Mouse (Mus musculus): ENCODE measurements around the gene Cdk17. TPM values are rescaled to one million over a fixed set of nuclear protein-coding genes. Genes with fewer than 3 reads are reported as not detected.

Gene Cdk17
- total RNA-seq, 2 experiments from 2014 or later, result 207 to 216 TPM

- DNase-seq (ENCODE audit: extremely low spot score in 1 of 2, low spot score in 2 of 2), result no peak
- H3K4me3 ChIP-seq, result no peak overlapping the region
- intact Hi-C loops (cut with DNase I), result no loop called here
- H3K27ac ChIP-seq, result no peak overlapping the region
- TF ChIP-seq CTCF (IDR thresholded peaks at IDR 0.05), result no peak
Observed at GRCm38 (mm10) chr10:93285489-93285888, 124.8 kb downstream of the Cdk17 start.

- no peak for TF ChIP-seq CTCF (IDR thresholded peaks at IDR 0.05)
- H3K27ac ChIP-seq, result no peak overlapping the region
- intact Hi-C loops (cut with DNase I), result no loop called here
- no peak for DNase-seq (ENCODE audit: extremely low spot score in 1 of 2, low spot score in 2 of 2)
- no peak overlapping the region for H3K4me3 ChIP-seq
Observed at GRCm38 (mm10) chr10:93287551-93288145, 127.0 kb downstream of the Cdk17 start.

GRCm38 (mm10) chr10:93288336-93288735, 127.7 kb downstream of the Cdk17 start:
- TF ChIP-seq CTCF (IDR thresholded peaks at IDR 0.05), result no peak
- peak in 1 of 2 experiments; percentile 60 for DNase-seq (ENCODE audit: extremely low spot score in 1 of 2, low spot score in 2 of 2)
- Histone ChIP-seq H3K27ac (no peak overlapping the region), H3K4me3 (no peak overlapping the region)
- intact Hi-C loops (cut with DNase I), result no loop called here

- Histone ChIP-seq H3K4me3 (no peak overlapping the region), H3K27ac (no peak overlapping the region)
- TF ChIP-seq CTCF (IDR thresholded peaks at IDR 0.05), result no peak
- DNase-seq (ENCODE audit: extremely low spot score in 1 of 2, low spot score in 2 of 2), result no peak
- intact Hi-C loops (cut with DNase I), result no loop called here
Observed at GRCm38 (mm10) chr10:93289404-93289803, 128.7 kb downstream of the Cdk17 start.

GRCm38 (mm10) chr10:93291352-93291751, 130.7 kb downstream of the Cdk17 start:
- H3K4me3 ChIP-seq, result no peak overlapping the region
- TF ChIP-seq CTCF (IDR thresholded peaks at IDR 0.05), result peak; percentile 64
- peak overlapping the region; percentile 24; the same call in 1 of the 2 replicates for H3K27ac ChIP-seq
- intact Hi-C loops (cut with DNase I), result no loop called here
- no peak for DNase-seq (ENCODE audit: extremely low spot score in 1 of 2, low spot score in 2 of 2)

GRCm38 (mm10) chr10:93291843-93292242, 131.2 kb downstream of the Cdk17 start:
- intact Hi-C loops (cut with DNase I), result loop anchor here (2.0 kb wide), 2 partner anchors 137 to 179 kb away; no protein-coding TSS in a partner anchor
- peak overlapping the region; percentile 24; the same call in 1 of the 2 replicates for H3K27ac ChIP-seq
- DNase-seq (ENCODE audit: extremely low spot score in 1 of 2, low spot score in 2 of 2), result peak; percentile 80 to 82
- no peak overlapping the region for H3K4me3 ChIP-seq
- peak; percentile 64 for TF ChIP-seq CTCF (IDR thresholded peaks at IDR 0.05)

- H3K4me3 ChIP-seq, result no peak overlapping the region
- TF ChIP-seq CTCF (IDR thresholded peaks at IDR 0.05), result no peak
- DNase-seq (ENCODE audit: extremely low spot score in 1 of 2, low spot score in 2 of 2), result no peak
- intact Hi-C loops (cut with DNase I), result loop anchor here (2.0 kb wide), 2 partner anchors 135 to 177 kb away; no protein-coding TSS in a partner anchor
- H3K27ac ChIP-seq, result no peak overlapping the region; the same call in 1 of the 2 replicates
Observed at GRCm38 (mm10) chr10:93293621-93294020, 132.9 kb downstream of the Cdk17 start.

GRCm38 (mm10) chr10:93294547-93295219, 134.0 kb downstream of the Cdk17 start:
- no peak for DNase-seq (ENCODE audit: extremely low spot score in 1 of 2, low spot score in 2 of 2)
- intact Hi-C loops (cut with DNase I), result loop anchor here (5.0 kb wide), 1 partner anchor 68 kb away; no protein-coding TSS in a partner anchor
- H3K4me3 ChIP-seq, result no peak overlapping the region
- peak overlapping the region; percentile 55; the same call in 1 of the 2 replicates for H3K27ac ChIP-seq
- no peak for TF ChIP-seq CTCF (IDR thresholded peaks at IDR 0.05)

GRCm38 (mm10) chr10:93297774-93298173, 137.1 kb downstream of the Cdk17 start:
- TF ChIP-seq CTCF (IDR thresholded peaks at IDR 0.05), result peak; percentile 2; the same call in 1 of the 2 replicates
- peak overlapping the region; percentile 25; the same call in 1 of the 2 replicates for H3K27ac ChIP-seq
- no peak overlapping the region for H3K4me3 ChIP-seq
- DNase-seq (ENCODE audit: extremely low spot score in 1 of 2, low spot score in 2 of 2), result no peak
- intact Hi-C loops (cut with DNase I), result loop anchor here (5.0 kb wide), 1 partner anchor 65 kb away; no protein-coding TSS in a partner anchor

- intact Hi-C loops (cut with DNase I), result loop anchor here (5.0 kb wide), 1 partner anchor 64 kb away; no protein-coding TSS in a partner anchor
- no peak for DNase-seq (ENCODE audit: extremely low spot score in 1 of 2, low spot score in 2 of 2)
- no peak for TF ChIP-seq CTCF (IDR thresholded peaks at IDR 0.05)
- Histone ChIP-seq H3K4me3 (no peak overlapping the region), H3K27ac (peak overlapping the region; percentile 45)
Observed at GRCm38 (mm10) chr10:93298208-93298607, 137.5 kb downstream of the Cdk17 start.

GRCm38 (mm10) chr10:93301831-93302230, 141.2 kb downstream of the Cdk17 start:
- intact Hi-C loops (cut with DNase I), result no loop called here
- DNase-seq (ENCODE audit: extremely low spot score in 1 of 2, low spot score in 2 of 2), result no peak
- H3K4me3 ChIP-seq, result no peak overlapping the region
- no peak overlapping the region for H3K27ac ChIP-seq
- no peak for TF ChIP-seq CTCF (IDR thresholded peaks at IDR 0.05)

GRCm38 (mm10) chr10:93303231-93303630, 142.6 kb downstream of the Cdk17 start:
- H3K4me3 ChIP-seq, result no peak overlapping the region
- H3K27ac ChIP-seq, result no peak overlapping the region
- intact Hi-C loops (cut with DNase I), result no loop called here
- DNase-seq (ENCODE audit: extremely low spot score in 1 of 2, low spot score in 2 of 2), result no peak
- TF ChIP-seq CTCF (IDR thresholded peaks at IDR 0.05), result no peak

Measured in left cerebral cortex, adult 2 months (tissue).